Mouse (Mus musculus): Measurements from ENCODE around the gene Yeats2. TPM values are rescaled to one million over a fixed set of nuclear protein-coding genes. Genes with fewer than 3 reads are reported as not detected.

The Yeats2 gene
- total RNA-seq, 1 experiment from 2014 or later: 17.9 TPM

DNA sequence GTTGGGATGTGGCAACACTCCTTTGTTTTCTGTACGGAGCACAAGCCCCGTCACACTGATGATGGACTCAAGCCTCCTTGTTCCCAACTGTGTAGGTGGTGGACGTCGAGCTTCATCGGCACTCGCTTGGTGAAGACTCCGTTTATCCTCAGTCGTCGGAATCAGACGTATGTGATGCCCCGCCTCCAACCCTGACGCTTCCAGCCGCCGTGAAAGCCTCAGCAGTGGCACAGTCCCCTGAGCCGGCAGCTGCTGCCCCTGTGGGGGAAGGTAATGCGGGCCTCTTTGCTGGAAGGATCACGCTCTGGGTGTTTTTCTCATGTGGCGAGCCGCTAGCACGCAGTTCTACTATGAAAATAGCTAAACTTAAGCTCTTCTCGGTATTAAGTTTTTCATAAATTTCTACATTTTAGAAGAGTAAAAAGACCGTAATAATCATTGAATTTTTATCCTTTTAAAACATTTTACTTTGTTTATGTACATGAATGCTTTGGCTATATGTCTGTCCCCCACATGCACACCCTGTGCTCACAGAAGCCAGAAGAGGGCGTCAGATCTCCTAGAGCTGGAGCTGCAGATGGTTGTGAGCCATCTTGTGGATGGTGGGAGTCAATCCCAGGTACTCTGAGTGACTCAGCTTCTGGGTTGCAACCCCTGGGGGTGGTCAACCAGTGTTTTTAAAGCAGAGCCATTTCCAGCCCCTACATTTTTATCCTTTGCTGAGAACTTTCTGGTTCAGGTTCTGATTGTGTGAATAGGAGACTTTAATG is 38.7 kb downstream of the Yeats2 start:
- ATAC-seq (replicated peaks; ENCODE audit: insufficient number of reproducible peaks, low FRiP score, low TSS enrichment, poor library complexity, severe bottlenecking): no peak

DNA sequence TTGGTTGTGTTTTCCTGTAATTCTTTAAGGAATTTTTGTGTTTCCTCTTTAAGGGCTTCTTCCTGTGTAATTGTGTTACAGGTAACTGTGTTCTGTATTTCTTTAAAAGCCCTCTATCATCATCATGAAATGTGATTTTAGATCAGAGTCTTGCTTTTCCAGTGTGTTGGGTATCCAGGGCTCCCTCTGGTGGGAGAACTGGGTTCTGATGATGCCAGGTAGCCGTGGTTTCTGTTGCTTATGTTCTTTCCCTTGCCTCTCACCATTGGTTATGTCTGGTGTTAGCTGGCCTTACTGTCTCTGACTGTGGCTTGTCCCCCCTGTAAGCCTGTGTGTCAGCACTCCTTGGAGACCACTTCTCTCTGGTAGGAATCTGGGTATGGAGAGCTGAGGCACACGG is 44.5 kb downstream of the Yeats2 start:
- no peak for ATAC-seq (replicated peaks; ENCODE audit: insufficient number of reproducible peaks, low FRiP score, low TSS enrichment, poor library complexity, severe bottlenecking)

DNA sequence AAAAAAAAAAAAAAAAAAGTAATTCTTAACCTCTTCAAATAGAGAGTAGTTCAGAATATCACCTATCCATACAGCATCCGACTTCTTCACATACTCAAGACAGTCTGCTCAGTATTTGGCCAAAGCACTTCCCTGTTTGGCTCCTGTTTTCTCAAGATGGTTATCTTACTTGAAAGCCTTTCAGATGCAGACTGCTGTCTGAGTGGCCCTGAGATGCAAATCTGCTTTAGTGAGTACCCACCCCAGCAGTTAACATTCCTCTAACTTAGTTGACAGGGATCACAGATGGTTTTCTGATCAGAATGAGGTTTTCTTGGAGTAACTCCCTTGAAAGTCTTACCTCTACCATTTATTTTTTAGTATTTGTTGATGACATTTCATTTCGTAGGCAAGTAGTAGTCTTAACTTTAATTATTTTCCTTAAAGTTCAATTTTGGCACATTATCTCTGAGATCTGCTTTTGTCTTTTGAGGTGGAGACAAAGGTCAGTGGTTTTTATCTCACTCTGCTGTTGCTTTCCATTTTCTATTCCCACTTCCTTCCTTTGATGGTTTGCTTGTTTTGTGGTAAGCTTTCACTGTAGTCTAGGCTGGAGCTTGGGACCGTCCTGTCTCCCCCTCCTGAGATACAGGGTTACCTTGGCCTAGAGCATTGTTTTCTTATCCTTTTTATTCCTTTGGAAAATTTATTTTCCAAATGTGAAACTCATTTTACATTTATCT is 50.5 kb downstream of the Yeats2 start:
- no peak for ATAC-seq (replicated peaks; ENCODE audit: insufficient number of reproducible peaks, low FRiP score, low TSS enrichment, poor library complexity, severe bottlenecking)

DNA sequence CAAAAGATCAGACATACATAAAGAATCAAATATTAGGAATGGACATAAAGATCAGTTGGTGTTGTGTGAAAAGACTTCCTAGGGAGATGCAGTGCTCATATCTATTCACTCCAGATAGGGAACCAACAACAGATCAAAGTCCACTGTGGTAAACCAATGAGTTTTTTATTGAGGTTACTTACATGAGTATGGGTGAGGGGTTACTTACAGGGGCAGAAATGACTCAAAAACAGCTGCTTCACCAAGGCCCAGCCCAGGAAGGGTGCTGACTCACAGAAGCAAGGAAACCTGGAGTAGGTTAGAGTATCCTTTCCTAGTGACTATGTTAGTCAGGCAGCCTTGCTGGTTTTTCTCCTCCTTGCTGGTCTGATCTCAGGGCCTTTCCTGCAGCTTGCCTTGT is 51.2 kb downstream of the Yeats2 start:
- ATAC-seq (replicated peaks; ENCODE audit: insufficient number of reproducible peaks, low FRiP score, low TSS enrichment, poor library complexity, severe bottlenecking): no peak

DNA sequence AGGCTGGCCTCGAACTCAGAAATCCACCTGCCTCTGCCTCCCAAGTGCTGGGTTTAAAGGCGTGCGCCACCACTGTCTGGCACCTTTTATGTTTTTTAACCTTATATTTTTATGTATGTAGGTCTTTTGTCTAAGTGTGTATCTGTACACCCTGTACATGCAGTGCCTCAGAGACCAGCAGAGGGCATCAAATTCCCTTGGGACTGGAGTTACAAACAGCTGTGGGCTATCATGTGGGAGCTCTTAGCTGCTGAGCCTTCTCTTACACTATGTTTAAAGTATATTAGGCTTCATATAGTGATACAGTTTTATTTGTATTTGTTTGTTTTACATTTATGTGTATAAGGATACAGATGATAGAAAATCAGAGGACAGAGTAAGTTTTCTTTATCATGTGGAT is 54.7 kb downstream of the Yeats2 start:
- no peak for ATAC-seq (replicated peaks; ENCODE audit: insufficient number of reproducible peaks, low FRiP score, low TSS enrichment, poor library complexity, severe bottlenecking)

DNA sequence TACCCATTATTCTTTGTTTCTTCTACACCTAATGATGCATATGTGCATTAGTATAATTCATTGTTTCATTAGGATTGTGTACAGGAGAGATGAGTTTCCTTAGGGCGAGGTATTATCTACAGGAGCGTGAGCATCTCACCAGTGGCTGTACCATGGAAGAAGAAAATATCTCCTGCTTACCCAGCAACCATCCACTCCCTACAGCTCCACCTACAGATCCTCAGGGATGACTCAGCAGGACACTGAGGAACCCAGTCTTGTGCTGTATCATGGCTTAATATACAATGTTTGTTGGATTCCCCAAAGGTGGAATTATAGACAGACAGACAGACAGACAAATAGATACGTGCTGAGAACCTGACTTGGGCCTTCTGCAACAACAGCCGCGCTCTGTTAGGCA is 56.1 kb downstream of the Yeats2 start:
- no peak for ATAC-seq (replicated peaks; ENCODE audit: insufficient number of reproducible peaks, low FRiP score, low TSS enrichment, poor library complexity, severe bottlenecking)

DNA sequence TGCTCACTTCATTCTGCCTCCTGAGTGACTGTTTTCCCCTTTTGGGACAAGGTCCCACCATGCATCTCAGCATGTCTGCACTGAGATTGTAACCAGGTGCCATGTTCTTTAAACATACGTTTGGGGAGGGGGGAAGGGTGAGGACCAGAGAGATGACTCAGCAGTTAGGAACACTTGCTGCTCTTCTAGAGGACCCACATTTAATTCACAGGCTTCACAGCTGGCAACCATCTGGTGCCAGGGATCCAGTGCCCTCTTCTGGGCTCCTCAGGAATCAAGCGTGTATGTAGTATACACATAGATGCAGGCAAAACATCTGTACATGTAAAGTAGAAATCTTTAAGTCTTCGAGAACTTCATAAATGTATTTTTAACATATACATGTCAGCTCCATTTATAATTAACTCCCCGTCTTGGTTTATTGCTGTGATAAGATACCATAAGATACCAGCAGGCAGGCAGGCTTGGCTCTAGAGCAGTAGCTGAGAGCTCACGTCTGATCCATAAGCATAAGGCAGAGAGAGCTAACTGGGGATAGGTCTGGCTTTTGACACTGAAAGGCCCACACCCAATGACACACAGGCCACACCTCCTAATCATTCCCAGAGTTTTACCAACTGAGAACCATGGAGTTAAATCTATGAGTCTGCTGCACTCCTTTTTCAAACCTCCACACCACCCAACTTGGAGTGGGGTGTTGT is 58.8 kb downstream of the Yeats2 start:
- no peak for ATAC-seq (replicated peaks; ENCODE audit: insufficient number of reproducible peaks, low FRiP score, low TSS enrichment, poor library complexity, severe bottlenecking)

DNA sequence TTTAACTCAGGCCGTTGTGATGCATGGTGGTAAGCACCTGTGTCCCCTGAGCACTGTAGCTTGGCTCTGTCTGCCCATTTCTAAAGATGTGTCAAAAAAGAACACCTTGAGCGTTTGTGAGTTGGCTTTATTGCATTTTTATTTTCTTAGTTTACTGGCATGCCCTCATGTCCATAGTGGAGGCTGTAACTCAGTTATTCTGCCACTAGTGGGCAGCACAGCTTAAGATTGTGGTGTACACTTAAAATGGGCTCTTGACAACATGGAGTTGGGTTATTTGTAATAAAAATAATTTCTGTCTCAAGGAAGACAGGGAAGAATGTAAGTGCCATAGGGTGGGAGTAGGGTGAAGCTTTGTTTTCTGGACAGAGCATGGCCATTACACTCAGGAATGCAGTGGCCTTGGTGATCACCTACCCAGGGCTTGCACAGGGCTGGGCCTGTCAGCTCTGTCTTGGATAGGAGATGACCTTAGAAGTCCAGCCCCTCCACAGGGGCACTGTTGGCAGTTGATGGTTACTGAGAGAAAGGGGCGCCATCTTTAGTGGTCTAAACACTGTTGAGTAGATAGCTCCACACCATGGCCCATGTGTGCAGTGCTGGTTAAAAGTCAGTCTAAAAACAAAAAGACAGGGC is 72.8 kb downstream of the Yeats2 start:
- no peak for ATAC-seq (replicated peaks; ENCODE audit: insufficient number of reproducible peaks, low FRiP score, low TSS enrichment, poor library complexity, severe bottlenecking)

DNA sequence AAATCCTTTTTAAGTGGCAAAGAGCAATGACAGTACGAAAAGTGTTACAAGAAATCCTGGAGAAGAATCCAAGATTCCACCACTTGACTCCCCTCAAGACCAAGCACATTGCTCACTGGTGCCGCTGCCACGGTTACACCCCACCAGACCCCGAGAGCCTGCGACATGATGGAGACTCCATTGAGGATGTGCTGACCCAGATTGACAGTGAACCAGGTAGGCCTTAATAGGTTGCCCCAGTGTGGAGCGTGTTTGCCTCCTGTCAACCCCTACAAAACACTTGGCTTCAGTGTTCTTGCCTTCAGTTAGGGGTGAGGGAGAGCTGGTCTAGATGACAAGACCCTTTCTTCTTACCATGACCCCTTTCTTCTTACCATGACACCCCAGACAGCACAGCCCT is 81.9 kb downstream of the Yeats2 start:
- no peak for ATAC-seq (replicated peaks; ENCODE audit: insufficient number of reproducible peaks, low FRiP score, low TSS enrichment, poor library complexity, severe bottlenecking)

DNA sequence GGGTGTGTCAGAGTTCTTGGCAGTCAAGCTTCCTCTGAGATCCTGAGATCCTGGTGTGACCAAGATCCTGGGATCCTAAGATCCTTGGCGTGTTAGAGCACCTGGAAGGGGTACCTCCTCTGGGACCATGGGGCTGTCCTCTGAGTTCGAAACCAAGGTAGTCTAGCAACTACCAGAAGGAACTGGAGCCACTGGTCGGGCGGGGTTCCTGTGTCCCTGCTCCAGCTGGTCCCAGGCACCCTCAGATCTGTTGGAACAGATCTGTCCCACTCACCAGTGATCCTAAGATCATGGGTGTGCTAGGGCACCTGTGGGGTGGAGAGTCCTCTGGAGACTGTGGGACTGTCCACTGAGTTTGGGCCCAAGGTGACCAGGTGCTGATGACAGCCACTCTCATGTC is 85.8 kb downstream of the Yeats2 start:
- no peak for ATAC-seq (replicated peaks; ENCODE audit: insufficient number of reproducible peaks, low FRiP score, low TSS enrichment, poor library complexity, severe bottlenecking)

DNA sequence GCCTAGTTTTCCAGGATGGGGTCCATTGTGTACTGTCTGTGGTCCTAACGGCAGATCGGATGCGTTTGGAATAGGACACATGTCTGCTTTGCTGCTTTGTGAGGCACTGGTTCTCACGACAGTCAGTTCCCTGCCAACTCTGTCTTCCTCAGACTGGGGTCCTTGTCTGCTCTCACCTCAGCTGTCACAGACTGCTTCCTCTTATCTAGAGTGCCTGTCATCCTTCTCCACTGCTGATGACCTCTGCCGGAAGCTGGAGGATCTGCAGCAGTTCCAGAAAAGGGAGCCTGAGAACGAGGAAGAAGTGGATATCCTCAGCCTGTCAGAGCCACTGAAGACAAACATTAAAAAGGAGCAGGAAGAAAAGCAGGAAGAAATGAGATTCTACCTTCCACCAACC is 86.6 kb downstream of the Yeats2 start:
- no peak for ATAC-seq (replicated peaks; ENCODE audit: insufficient number of reproducible peaks, low FRiP score, low TSS enrichment, poor library complexity, severe bottlenecking)

DNA sequence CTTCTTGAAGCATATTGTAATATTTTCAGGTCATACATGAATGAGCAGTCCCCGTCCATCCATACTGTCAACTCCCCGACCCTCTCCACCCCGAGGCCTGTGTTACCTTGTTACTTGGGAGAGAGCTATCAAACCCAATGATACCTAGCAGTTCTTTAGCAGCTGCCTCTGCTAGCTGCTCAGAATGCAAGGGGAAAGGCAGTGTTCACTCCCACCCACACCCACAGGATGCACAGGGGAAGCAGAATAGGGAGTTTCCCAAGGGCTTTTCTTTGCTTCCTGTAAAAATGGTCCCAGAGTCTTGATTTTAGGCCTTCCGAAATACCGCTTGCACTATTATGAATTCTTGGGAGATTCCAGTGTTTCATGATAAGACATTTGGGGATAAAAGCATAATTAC is 87.3 kb downstream of the Yeats2 start:
- no peak for ATAC-seq (replicated peaks; ENCODE audit: insufficient number of reproducible peaks, low FRiP score, low TSS enrichment, poor library complexity, severe bottlenecking)

DNA sequence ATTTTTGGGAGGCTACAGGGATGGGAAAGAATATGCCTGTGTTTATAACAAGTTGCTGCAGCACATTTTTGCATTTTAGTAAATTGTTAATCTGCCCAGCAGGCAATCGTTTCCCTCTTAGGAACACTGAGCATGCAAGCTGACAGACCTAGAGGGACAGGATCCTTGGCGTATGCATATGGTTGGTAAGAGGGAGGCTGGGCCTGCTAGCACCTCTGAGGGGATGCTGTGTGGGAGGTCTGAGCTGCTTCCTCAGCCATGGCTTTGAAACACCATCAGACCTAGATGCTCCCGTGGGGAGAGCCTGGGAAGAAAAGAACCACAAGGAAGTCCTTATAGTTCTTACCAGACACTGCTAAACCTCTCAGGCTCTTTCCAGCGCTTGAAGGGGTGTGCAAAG is 93.5 kb downstream of the Yeats2 start:
- ATAC-seq (replicated peaks; ENCODE audit: insufficient number of reproducible peaks, low FRiP score, low TSS enrichment, poor library complexity, severe bottlenecking): no peak

DNA sequence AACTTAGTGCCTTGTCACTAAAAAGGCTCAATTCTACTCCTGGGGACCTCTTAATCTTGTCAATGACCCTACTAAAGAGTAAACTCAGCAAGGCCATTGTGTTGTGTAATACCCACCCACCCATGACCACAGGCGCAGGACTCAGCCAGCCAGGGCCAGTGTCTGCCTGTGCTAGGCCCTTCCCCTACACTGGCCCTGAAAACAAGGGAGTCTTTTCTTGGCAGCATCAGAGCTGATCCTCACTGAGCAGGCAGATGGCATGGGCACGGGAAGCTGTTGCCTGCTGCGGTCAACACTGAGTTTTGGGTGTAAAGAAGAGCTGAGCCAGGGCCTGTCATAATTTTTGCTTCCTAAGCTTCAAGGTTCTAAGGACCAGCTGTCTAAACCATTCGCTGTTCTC is 96.6 kb downstream of the Yeats2 start:
- no peak for ATAC-seq (replicated peaks; ENCODE audit: insufficient number of reproducible peaks, low FRiP score, low TSS enrichment, poor library complexity, severe bottlenecking)

DNA sequence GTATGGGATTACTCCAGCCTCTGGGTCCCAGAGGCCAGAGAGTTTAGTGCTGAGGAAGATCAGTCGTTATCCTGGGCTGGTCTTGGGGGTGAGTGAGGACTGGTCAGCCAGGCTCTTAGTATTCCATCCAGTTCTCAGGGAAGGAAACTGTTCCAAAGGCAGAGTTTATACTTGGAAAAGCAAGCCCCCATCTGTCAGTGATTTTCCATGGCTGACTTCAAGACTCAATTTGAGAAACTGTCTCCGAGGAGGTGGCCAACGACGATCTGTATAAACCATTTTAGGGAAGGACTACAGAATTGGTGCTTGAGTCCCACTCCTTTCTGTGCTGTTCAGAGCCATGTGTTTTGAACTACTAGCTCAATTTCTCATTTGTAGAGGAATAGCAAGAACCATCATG is 97.8 kb downstream of the Yeats2 start:
- ATAC-seq (replicated peaks; ENCODE audit: insufficient number of reproducible peaks, low FRiP score, low TSS enrichment, poor library complexity, severe bottlenecking): no peak

DNA sequence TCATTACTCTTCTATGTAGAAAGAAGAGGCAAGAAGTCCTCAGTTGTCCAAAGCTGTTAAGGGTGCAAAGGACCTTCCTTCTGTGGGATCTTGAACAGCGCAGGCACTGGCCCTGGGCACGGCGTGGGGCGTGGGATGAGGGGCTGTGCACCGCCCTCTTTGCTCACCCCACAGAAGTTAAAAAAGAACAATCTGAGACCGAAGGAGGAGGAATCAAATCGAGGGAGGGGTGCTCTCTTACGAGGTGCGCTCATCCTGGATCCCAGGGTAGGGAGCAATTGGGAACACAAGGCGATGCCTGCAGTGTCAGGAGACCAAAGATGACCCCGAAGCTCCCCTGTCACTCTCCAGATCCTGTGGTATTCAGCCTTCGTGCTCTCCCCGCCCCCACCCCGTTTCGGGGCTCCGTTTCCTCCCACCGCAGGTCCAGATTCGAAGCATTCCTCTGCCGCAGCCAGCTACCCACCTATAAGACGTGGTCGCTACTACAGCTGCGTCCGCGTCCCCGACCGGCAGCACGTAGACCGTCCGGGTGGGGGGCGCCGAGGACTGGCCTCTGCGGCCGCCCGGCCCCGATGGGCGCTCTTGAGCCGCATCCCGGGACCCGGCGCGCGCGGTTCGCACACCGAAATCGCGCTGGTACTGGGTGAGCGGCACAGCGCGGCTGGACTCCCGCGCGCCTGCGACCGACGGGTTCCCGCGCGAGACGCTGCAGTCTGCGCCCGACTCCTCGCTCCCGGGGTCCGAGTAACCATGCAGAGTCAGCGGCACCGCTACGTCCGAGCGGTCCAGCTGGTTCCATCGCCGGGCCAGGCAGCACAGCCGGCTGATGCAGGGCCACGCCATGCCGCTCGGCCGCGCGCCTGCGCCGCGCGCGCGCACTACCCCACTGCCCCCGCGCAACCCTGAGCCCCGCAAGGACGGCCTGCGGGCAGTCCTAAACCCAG is 99.9 kb downstream of the Yeats2 start, which contains the start of gene Map6d1:
Gene Map6d1 (minus strand): TSS at position 891 of the 947 bp plus-strand sequence.
- ATAC-seq (replicated peaks; ENCODE audit: insufficient number of reproducible peaks, low FRiP score, low TSS enrichment, poor library complexity, severe bottlenecking): no peak

DNA sequence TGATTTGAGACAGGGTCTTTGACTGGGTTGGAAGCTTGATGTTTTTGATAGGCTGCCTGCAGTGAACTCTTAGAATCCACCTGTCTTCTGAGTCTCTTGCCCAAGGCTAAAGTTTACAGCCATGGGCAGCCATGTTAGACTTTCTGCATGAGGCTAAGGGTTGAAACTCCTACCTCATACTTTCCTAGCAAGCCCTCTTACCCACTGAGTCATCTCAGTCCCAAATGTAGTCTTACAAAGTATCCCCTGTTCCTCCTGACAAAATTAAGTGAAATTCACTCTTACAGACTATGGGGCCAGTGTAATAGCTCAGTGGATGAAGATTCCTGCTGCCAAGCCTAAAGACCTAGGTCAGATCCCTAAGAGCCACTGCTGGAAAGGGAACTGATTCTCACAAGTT is 106.2 kb downstream of the Yeats2 start:
- no peak for ATAC-seq (replicated peaks; ENCODE audit: insufficient number of reproducible peaks, low FRiP score, low TSS enrichment, poor library complexity, severe bottlenecking)

DNA sequence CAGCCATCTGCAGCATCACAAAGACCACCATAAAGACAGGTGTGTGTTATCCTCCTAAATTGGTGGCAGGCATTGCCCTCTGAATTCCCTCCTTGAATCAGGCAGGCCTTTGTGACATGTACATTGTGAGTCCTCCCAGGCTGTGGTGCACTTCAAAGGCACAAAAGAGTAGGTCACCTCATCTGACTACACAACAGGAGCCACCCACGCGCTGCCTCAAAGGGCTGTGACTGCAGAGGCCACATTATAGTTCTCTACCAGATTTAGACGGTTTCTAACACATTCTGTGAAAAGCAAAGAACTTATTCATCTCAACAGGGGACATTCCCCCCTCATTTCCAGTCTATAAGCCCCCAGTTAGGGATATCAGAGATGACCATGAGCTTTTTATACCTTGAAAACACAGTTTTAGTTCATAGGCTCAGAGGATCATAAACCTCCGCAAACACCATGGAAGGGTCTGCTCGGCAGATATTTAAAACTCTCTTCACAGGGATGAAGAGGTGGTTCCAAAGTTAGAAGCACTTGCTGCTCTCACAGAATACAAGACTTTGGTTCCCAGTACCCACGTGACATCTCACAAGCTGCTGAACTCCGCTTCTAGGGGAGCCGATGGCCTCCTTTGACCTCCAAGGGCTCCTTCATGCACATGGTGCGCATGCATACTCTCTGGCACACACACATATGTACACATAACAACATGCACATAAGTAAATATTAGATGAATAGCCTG is 107.7 kb downstream of the Yeats2 start:
- no peak for ATAC-seq (replicated peaks; ENCODE audit: insufficient number of reproducible peaks, low FRiP score, low TSS enrichment, poor library complexity, severe bottlenecking)
